Mouse (Mus musculus): ENCODE results near the gene Gpr142. TPM values are rescaled to one million over a fixed set of nuclear protein-coding genes. Genes with fewer than 3 reads are reported as not detected.

The Gpr142 gene
- total RNA-seq, 1 experiment, result 0.27 TPM

DNA sequence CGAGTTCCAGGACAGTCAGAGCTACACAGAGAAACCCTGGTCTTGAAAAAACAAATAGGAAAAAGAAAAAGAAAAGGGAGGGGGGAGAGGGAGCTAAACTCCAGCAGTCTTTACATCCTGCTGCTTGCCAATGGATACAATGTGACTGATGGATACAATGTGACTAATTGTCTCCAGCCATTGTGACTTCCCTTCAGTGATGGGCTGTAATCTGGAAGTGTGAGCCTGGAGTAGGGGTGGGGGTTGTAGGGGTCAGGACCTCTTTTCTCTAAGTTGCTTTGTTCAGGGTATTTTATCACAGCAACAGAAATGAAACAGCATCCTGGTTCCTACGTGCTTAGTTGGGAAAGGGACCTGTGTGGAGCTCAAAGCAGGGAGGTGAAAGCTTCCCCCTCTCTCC lies 20.4 kb downstream of the Gpr142 start:
- no peaks in the 10 kb centered on the region for H3K9me3 ChIP-seq (ENCODE audit: control insufficient read depth, insufficient read depth, low read depth, low read length)
- H3K4me1 ChIP-seq (ENCODE audit: control insufficient read depth in 2 of 2, insufficient read depth in 2 of 2, low read length in 2 of 2, poor library complexity in 1 of 2), result peaks cover 0 to 43% of the 10 kb centered on the region in 2 experiments; a peak in 3 of 4 replicates
- H3K36me3 ChIP-seq (ENCODE audit: control insufficient read depth, insufficient read depth, low read length, poor library complexity, severe bottlenecking), result no peaks in the 10 kb centered on the region
- no peak overlapping the region for H3K9ac ChIP-seq (ENCODE audit: insufficient read depth, low read depth, low read length, poor library complexity, severe bottlenecking)
- no peak overlapping the region for H3K4me3 ChIP-seq (ENCODE audit: insufficient read depth in 1 of 2, low read depth in 1 of 2, low read length in 2 of 2, poor library complexity in 1 of 2, severe bottlenecking in 1 of 2)
- in situ Hi-C loops (cut with MboI; ENCODE audit: low sequenced_read_pairs in 2 of 2, unreplicated experiment in 2 of 2), result loop anchor here (5.0 kb wide), 1 partner anchor 93 kb away; no protein-coding TSS in a partner anchor
- peak overlapping the region; percentile 51; the same call in 1 of the 2 replicates for H3K27ac ChIP-seq (ENCODE audit: insufficient read depth, low read depth, low read length, poor library complexity, severe bottlenecking)
- TF ChIP-seq HCFC1 (IDR thresholded peaks at IDR 0.05; ENCODE audit: borderline replicate concordance, insufficient read depth, low read length) (no peak), MAFK (IDR thresholded peaks at IDR 0.05; ENCODE audit: insufficient read depth, low read depth, low read length) (no peak), ZC3H11A (IDR thresholded peaks at IDR 0.05; ENCODE audit: borderline replicate concordance, low read depth, low read length) (no peak), CHD2 (IDR thresholded peaks at IDR 0.05; ENCODE audit: low read depth, low read length) (no peak), ZNF384 (IDR thresholded peaks at IDR 0.05; ENCODE audit: low read depth, low read length) (no peak)
- no peak for DNase-seq (ENCODE audit: low read depth, low spot score)

DNA sequence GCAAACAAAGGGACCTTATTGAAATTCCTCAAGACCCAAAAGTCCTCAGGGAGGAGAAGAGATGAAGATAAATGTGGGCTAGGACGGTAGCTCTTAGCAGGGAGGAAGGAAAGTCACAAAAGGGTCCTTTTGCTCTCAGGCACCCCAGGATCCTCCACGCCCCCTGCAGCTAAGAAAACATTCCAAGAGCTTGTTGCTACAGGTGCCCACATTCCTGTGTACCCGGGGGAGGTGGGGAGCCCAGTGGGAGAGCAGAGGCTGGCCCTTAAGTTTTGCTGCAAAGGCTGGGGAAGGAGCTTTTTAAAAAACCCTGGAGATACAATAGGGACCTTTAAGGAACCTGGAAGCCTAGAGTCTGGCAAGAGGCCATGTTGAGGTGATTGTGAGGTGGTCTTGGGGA lies 21.7 kb downstream of the Gpr142 start:
- Histone ChIP-seq H3K4me1 (ENCODE audit: control insufficient read depth in 2 of 2, insufficient read depth in 2 of 2, low read length in 2 of 2, poor library complexity in 1 of 2) (peaks cover 0 to 42% of the 10 kb centered on the region in 2 experiments; a peak in 3 of 4 replicates), H3K9ac (ENCODE audit: insufficient read depth, low read depth, low read length, poor library complexity, severe bottlenecking) (no peak overlapping the region), H3K9me3 (ENCODE audit: control insufficient read depth, insufficient read depth, low read depth, low read length) (no peaks in the 10 kb centered on the region), H3K27ac (ENCODE audit: insufficient read depth, low read depth, low read length, poor library complexity, severe bottlenecking) (no peak overlapping the region), H3K4me3 (ENCODE audit: insufficient read depth in 1 of 2, low read depth in 1 of 2, low read length in 2 of 2, poor library complexity in 1 of 2, severe bottlenecking in 1 of 2) (no peak overlapping the region), H3K36me3 (ENCODE audit: control insufficient read depth, insufficient read depth, low read length, poor library complexity, severe bottlenecking) (no peaks in the 10 kb centered on the region)
- no peak for TF ChIP-seq ZC3H11A (IDR thresholded peaks at IDR 0.05; ENCODE audit: borderline replicate concordance, low read depth, low read length)
- in situ Hi-C loops (cut with MboI; ENCODE audit: low sequenced_read_pairs in 2 of 2, unreplicated experiment in 2 of 2), result no loop called here
- DNase-seq (ENCODE audit: low read depth, low spot score), result no peak

DNA sequence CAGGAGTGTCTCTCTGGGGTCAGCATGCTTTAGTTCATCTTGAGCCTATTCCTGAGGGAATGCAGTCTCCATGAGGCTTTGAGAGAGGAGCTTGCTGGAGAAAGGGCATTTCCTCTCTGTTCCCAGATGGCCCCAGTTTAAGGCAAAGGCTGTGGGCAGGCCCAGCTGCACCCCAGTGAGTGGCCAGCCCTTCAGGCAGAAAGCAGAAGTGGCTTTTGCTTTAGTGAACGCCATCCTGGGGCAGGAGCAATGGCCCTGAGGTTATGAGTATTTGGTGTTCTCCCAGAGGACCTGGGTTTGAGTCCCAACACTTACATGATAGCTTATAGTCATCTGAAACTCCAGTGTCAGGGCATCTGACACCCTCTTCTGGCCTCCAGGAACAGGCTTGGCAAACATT lies 22.6 kb downstream of the Gpr142 start:
- Histone ChIP-seq H3K36me3 (ENCODE audit: control insufficient read depth, insufficient read depth, low read length, poor library complexity, severe bottlenecking) (no peaks in the 10 kb centered on the region), H3K9me3 (ENCODE audit: control insufficient read depth, insufficient read depth, low read depth, low read length) (no peaks in the 10 kb centered on the region), H3K4me1 (ENCODE audit: control insufficient read depth in 2 of 2, insufficient read depth in 2 of 2, low read length in 2 of 2, poor library complexity in 1 of 2) (peaks cover 0 to 42% of the 10 kb centered on the region in 2 experiments; a peak in 3 of 4 replicates), H3K4me3 (ENCODE audit: insufficient read depth in 1 of 2, low read depth in 1 of 2, low read length in 2 of 2, poor library complexity in 1 of 2, severe bottlenecking in 1 of 2) (no peak overlapping the region), H3K9ac (ENCODE audit: insufficient read depth, low read depth, low read length, poor library complexity, severe bottlenecking) (no peak overlapping the region), H3K27ac (ENCODE audit: insufficient read depth, low read depth, low read length, poor library complexity, severe bottlenecking) (no peak overlapping the region)
- TF ChIP-seq ZNF384 (IDR thresholded peaks at IDR 0.05; ENCODE audit: low read depth, low read length) (no peak), CHD2 (IDR thresholded peaks at IDR 0.05; ENCODE audit: low read depth, low read length) (no peak), MAFK (IDR thresholded peaks at IDR 0.05; ENCODE audit: insufficient read depth, low read depth, low read length) (no peak), HCFC1 (IDR thresholded peaks at IDR 0.05; ENCODE audit: borderline replicate concordance, insufficient read depth, low read length) (no peak), ZC3H11A (IDR thresholded peaks at IDR 0.05; ENCODE audit: borderline replicate concordance, low read depth, low read length) (no peak)
- DNase-seq (ENCODE audit: low read depth, low spot score), result no peak
- in situ Hi-C loops (cut with MboI; ENCODE audit: low sequenced_read_pairs in 2 of 2, unreplicated experiment in 2 of 2), result no loop called here

DNA sequence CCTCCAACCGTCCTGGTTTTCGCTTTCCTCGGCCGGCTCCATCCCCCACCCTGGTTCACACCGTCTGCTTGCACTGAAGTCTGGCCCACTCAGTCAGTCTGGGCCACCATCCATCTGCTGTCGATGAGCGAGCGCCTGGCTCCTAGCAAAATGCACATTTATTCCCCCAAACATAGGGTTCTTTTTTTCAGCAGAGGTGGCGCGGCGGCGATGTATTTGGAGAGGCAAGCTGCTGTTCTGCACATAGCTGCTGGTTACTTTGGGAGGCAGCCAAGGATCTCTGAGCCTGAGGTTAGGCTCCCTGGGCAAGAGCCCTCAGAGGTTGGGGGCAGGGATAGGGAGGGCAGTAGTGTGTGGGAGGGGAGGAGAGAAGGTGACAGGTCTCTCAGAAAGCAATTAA lies 24.0 kb downstream of the Gpr142 start:
- TF ChIP-seq CHD2 (IDR thresholded peaks at IDR 0.05; ENCODE audit: low read depth, low read length), result no peak
- no peak for TF ChIP-seq MAFK (IDR thresholded peaks at IDR 0.05; ENCODE audit: insufficient read depth, low read depth, low read length)
- TF ChIP-seq ZC3H11A (IDR thresholded peaks at IDR 0.05; ENCODE audit: borderline replicate concordance, low read depth, low read length), result no peak
- TF ChIP-seq HCFC1 (IDR thresholded peaks at IDR 0.05; ENCODE audit: borderline replicate concordance, insufficient read depth, low read length), result no peak
- no peak for TF ChIP-seq ZNF384 (IDR thresholded peaks at IDR 0.05; ENCODE audit: low read depth, low read length)
- in situ Hi-C loops (cut with MboI; ENCODE audit: low sequenced_read_pairs in 2 of 2, unreplicated experiment in 2 of 2), result no loop called here
- no peaks in the 10 kb centered on the region for H3K9me3 ChIP-seq (ENCODE audit: control insufficient read depth, insufficient read depth, low read depth, low read length)
- no peaks in the 10 kb centered on the region for H3K36me3 ChIP-seq (ENCODE audit: control insufficient read depth, insufficient read depth, low read length, poor library complexity, severe bottlenecking)
- peak overlapping the region in 1 of 2 experiments; percentile 19; a peak in 2 of 4 replicates for H3K4me3 ChIP-seq (ENCODE audit: insufficient read depth in 1 of 2, low read depth in 1 of 2, low read length in 2 of 2, poor library complexity in 1 of 2, severe bottlenecking in 1 of 2)
- no peak for DNase-seq (ENCODE audit: low read depth, low spot score)
- no peak overlapping the region for H3K9ac ChIP-seq (ENCODE audit: insufficient read depth, low read depth, low read length, poor library complexity, severe bottlenecking)
- peaks cover 0 to 38% of the 10 kb centered on the region in 2 experiments; a peak in 3 of 4 replicates for H3K4me1 ChIP-seq (ENCODE audit: control insufficient read depth in 2 of 2, insufficient read depth in 2 of 2, low read length in 2 of 2, poor library complexity in 1 of 2)
- H3K27ac ChIP-seq (ENCODE audit: insufficient read depth, low read depth, low read length, poor library complexity, severe bottlenecking), result no peak overlapping the region

DNA sequence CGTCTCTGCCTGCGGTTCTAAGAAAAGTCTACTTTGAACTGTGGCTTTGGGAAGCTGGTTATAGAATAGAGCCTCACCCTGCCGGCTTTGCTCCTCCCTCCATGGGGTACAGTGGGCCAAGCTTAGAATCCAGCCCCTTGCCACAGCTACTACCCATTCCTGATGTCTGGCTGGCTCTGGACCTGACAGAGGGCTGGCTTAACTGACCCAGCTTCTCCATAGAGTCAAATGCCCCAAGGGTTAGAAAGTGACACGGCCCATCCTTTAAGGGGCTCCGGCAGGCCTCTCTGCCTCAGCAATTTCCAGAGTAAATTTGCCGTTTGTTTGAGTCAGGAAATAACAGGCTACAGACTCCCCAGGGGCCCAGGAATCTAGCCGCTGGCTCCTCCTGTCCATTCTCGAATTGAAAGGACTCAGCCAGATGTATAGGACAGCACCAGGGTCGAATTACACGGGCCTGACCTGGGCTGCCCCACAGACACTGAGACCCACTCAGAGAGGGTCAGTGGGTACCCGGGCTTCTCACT lies 24.5 kb downstream of the Gpr142 start:
- Histone ChIP-seq H3K4me3 (ENCODE audit: insufficient read depth in 1 of 2, low read depth in 1 of 2, low read length in 2 of 2, poor library complexity in 1 of 2, severe bottlenecking in 1 of 2) (no peak overlapping the region), H3K9me3 (ENCODE audit: control insufficient read depth, insufficient read depth, low read depth, low read length) (no peaks in the 10 kb centered on the region), H3K36me3 (ENCODE audit: control insufficient read depth, insufficient read depth, low read length, poor library complexity, severe bottlenecking) (no peaks in the 10 kb centered on the region), H3K27ac (ENCODE audit: insufficient read depth, low read depth, low read length, poor library complexity, severe bottlenecking) (peak overlapping the region; percentile 22; the same call in 1 of the 2 replicates), H3K4me1 (ENCODE audit: control insufficient read depth in 2 of 2, insufficient read depth in 2 of 2, low read length in 2 of 2, poor library complexity in 1 of 2) (peaks cover 0 to 34% of the 10 kb centered on the region in 2 experiments; a peak in 3 of 4 replicates), H3K9ac (ENCODE audit: insufficient read depth, low read depth, low read length, poor library complexity, severe bottlenecking) (no peak overlapping the region)
- in situ Hi-C loops (cut with MboI; ENCODE audit: low sequenced_read_pairs in 2 of 2, unreplicated experiment in 2 of 2), result no loop called here
- TF ChIP-seq ZC3H11A (IDR thresholded peaks at IDR 0.05; ENCODE audit: borderline replicate concordance, low read depth, low read length) (no peak), MAFK (IDR thresholded peaks at IDR 0.05; ENCODE audit: insufficient read depth, low read depth, low read length) (no peak), HCFC1 (IDR thresholded peaks at IDR 0.05; ENCODE audit: borderline replicate concordance, insufficient read depth, low read length) (no peak), CHD2 (IDR thresholded peaks at IDR 0.05; ENCODE audit: low read depth, low read length) (no peak), ZNF384 (IDR thresholded peaks at IDR 0.05; ENCODE audit: low read depth, low read length) (no peak)
- no peak for DNase-seq (ENCODE audit: low read depth, low spot score)

Measured in ES-E14 (cell line).